Mouse (Mus musculus) liver, embryonic 14.5 days (tissue): Measurements from ENCODE around the gene Plxdc2.

Experiments used
- CTCF ChIP-seq: IDR thresholded peaks from 2 replicates; pipeline ENCODE4 v1.5.1; 2016; ENCODE audit warnings: antibody characterized with exemption, low read depth, control low read depth
- EP300 ChIP-seq: IDR thresholded peaks from 2 replicates; pipeline ENCODE4 v1.6.1; 2016; ENCODE audit warnings: antibody characterized with exemption, low read depth

- no peak for TF ChIP-seq CTCF
- TF ChIP-seq EP300 = no peak
Observed at GRCm38 (mm10) chr2:16684529-16684928, 328.4 kb downstream of the Plxdc2 start.
